Mouse (Mus musculus): ENCODE data around the gene Nes.

The Nes gene

GRCm38 (mm10) chr3:88023192-88024074 is 52.6 kb downstream of the Nes start:
- DNase-seq, result peak in 1 of 2 experiments; percentile 19

GRCm38 (mm10) chr3:88026823-88027222 is 55.9 kb downstream of the Nes start:
- DNase-seq, result no peak

- DNase-seq, result peak in 1 of 2 experiments; percentile 20
These were observed 56.7 kb downstream of the Nes start, which contains the start of gene Hapln2 for GRCm38 (mm10) chr3:88027434-88028186. Hapln2 (minus strand) TSS chr3:88027583.

Measured in cerebellum, postnatal 14 days (tissue).